Mouse (Mus musculus): ENCODE results near the gene Slc44a1.

The Slc44a1 gene

GRCm38 (mm10) chr4:53600462-53600861 is 160.2 kb downstream of the Slc44a1 start:
- DNase-seq (ENCODE audit: low spot score in 2 of 2) = peak in 1 of 2 experiments; percentile 43

GRCm38 (mm10) chr4:53614576-53615225 is 174.5 kb downstream of the Slc44a1 start:
- no peak for DNase-seq (ENCODE audit: low spot score in 2 of 2)

- no peak for DNase-seq (ENCODE audit: low spot score in 2 of 2)
Measured at GRCm38 (mm10) chr4:53617968-53618367, 177.8 kb downstream of the Slc44a1 start.

GRCm38 (mm10) chr4:53620104-53620503 is 179.9 kb downstream of the Slc44a1 start:
- no peak for DNase-seq (ENCODE audit: low spot score in 2 of 2)

GRCm38 (mm10) chr4:53621084-53621483 is 180.9 kb downstream of the Slc44a1 start:
- DNase-seq (ENCODE audit: low spot score in 2 of 2) = no peak

- no peak for DNase-seq (ENCODE audit: low spot score in 2 of 2)
Measured at GRCm38 (mm10) chr4:53621490-53621889, 181.3 kb downstream of the Slc44a1 start.

GRCm38 (mm10) chr4:53623711-53624110 is 183.5 kb downstream of the Slc44a1 start:
- no peak for DNase-seq (ENCODE audit: low spot score in 2 of 2)

- DNase-seq (ENCODE audit: low spot score in 2 of 2) = peak in 1 of 2 experiments; percentile 60
Measured at GRCm38 (mm10) chr4:53624816-53625215, 184.6 kb downstream of the Slc44a1 start.

GRCm38 (mm10) chr4:53625263-53625662 is 185.1 kb downstream of the Slc44a1 start:
- no peak for DNase-seq (ENCODE audit: low spot score in 2 of 2)

- no peak for DNase-seq (ENCODE audit: low spot score in 2 of 2)
Measured at GRCm38 (mm10) chr4:53628924-53629323, 188.7 kb downstream of the Slc44a1 start.

- DNase-seq (ENCODE audit: low spot score in 2 of 2) = no peak
Measured at GRCm38 (mm10) chr4:53630963-53631315, 190.7 kb downstream of the Slc44a1 start.

GRCm38 (mm10) chr4:53631316-53632010 is 191.2 kb downstream of the Slc44a1 start, which contains the start of gene Fsd1l:
Fsd1l (plus strand) TSS chr4:53631471.
- peak; percentile 87 to 91 for DNase-seq (ENCODE audit: low spot score in 2 of 2)

GRCm38 (mm10) chr4:53632011-53632349 is 191.8 kb downstream of the Slc44a1 start:
- no peak for DNase-seq (ENCODE audit: low spot score in 2 of 2)

- no peak for DNase-seq (ENCODE audit: low spot score in 2 of 2)
Measured at GRCm38 (mm10) chr4:53635336-53635735, 195.1 kb downstream of the Slc44a1 start.

GRCm38 (mm10) chr4:53637269-53637909 is 197.2 kb downstream of the Slc44a1 start:
- peak; percentile 59 to 65 for DNase-seq (ENCODE audit: low spot score in 2 of 2)

GRCm38 (mm10) chr4:53638549-53639123 is 198.4 kb downstream of the Slc44a1 start:
- no peak for DNase-seq (ENCODE audit: low spot score in 2 of 2)

- DNase-seq (ENCODE audit: low spot score in 2 of 2) = no peak
Measured at GRCm38 (mm10) chr4:53658029-53658428, 217.8 kb downstream of the Slc44a1 start.

GRCm38 (mm10) chr4:53660711-53661110 is 220.5 kb downstream of the Slc44a1 start:
- DNase-seq (ENCODE audit: low spot score in 2 of 2) = no peak

Measured in right cerebral cortex, postnatal 10 days (tissue).